Mouse (Mus musculus) liver, embryonic 14.5 days (tissue): ENCODE data around the gene Dchs1. TPM values are rescaled to one million over a fixed set of nuclear protein-coding genes. Genes with fewer than 3 reads are reported as not detected.

ENCODE experiments used
- ATAC-seq: fragments of 200-750 bp; cut with Nextera tagmentation; 2 replicates; pipeline ENCODE4 v1.8.0; 2017; ENCODE audit warnings: moderate number of reproducible peaks, mild to moderate bottlenecking, moderate library complexity; ENCODE audit not compliant: insufficient read depth
- DNase-seq, 3 experiments: peaks; one replicate each; pipeline ENCODE4 v3.0.0-alpha.2; 2012 to 2013; ENCODE audit warnings: low read depth in 3 of 3, low spot score in 3 of 3
- H3K27ac ChIP-seq: fragments of 300-500 bp; sonication (generic); 2 replicates; pipeline ENCODE4 v1.5.1; 2014; ENCODE audit warnings: moderate library complexity, mild to moderate bottlenecking, control low read depth, inconsistent platforms
- H3K27me3 ChIP-seq: fragments of 300-500 bp; sonication (generic); 2 replicates; pipeline ENCODE4 v1.6.1; 2014; ENCODE audit warnings: mild to moderate bottlenecking, low read length, moderate library complexity; ENCODE audit not compliant: control insufficient read depth, insufficient read depth
- H3K36me3 ChIP-seq: fragments of 300-500 bp; sonication (generic); replicated peaks from 2 replicates; pipeline ENCODE4 v1.6.1; 2014; ENCODE audit warnings: low read depth; ENCODE audit not compliant: control insufficient read depth, insufficient read depth
- H3K4me1 ChIP-seq, 2 experiments: fragments of 200-500 bp in 1 of 2; fragments of 300-500 bp in 1 of 2; sonication (generic) in 1 of 2; replicated peaks; 2 replicates each; pipeline ENCODE4 v1.6.1; 2012 to 2014; ENCODE audit warnings: antibody characterized with exemption in 1 of 2, inconsistent platforms in 1 of 2, low read length in 1 of 2; ENCODE audit not compliant: control insufficient read depth in 2 of 2, insufficient read depth in 2 of 2
- H3K4me2 ChIP-seq: fragments of 300-500 bp; sonication (generic); 2 replicates; pipeline ENCODE4 v1.6.1; 2014; ENCODE audit warnings: low read depth, mild to moderate bottlenecking, control low read depth, moderate library complexity
- H3K4me3 ChIP-seq, 2 experiments: fragments of 200-500 bp in 1 of 2; fragments of 300-500 bp in 1 of 2; sonication (generic) in 1 of 2; 2 replicates each; pipeline ENCODE4 v1.5.1; 2012 to 2014; ENCODE audit warnings: low read depth in 2 of 2, low read length in 2 of 2, mild to moderate bottlenecking in 2 of 2, control low read depth in 1 of 2, inconsistent platforms in 1 of 2, moderate library complexity in 1 of 2; ENCODE audit not compliant: insufficient read depth in 1 of 2
- H3K9ac ChIP-seq: fragments of 300-500 bp; sonication (generic); replicated peaks from 2 replicates; pipeline ENCODE4 v1.6.1; 2014; ENCODE audit warnings: mild to moderate bottlenecking, control low read depth, moderate library complexity
- H3K9me3 ChIP-seq: fragments of 300-500 bp; sonication (generic); 2 replicates; pipeline ENCODE4 v1.6.1; 2016; ENCODE audit warnings: low read length, mixed read lengths; ENCODE audit not compliant: control insufficient read depth
- CTCF ChIP-seq: IDR thresholded peaks from 2 replicates; pipeline ENCODE4 v1.5.1; 2016; ENCODE audit warnings: antibody characterized with exemption, low read depth, control low read depth
- EP300 ChIP-seq: IDR thresholded peaks from 2 replicates; pipeline ENCODE4 v1.6.1; 2016; ENCODE audit warnings: antibody characterized with exemption, low read depth
- WGBS: fragments of 180-500 bp; shearing (Covaris S2); extraction: QIAGEN DNeasy Blood & Tissue Kit; methylation state at CpG from one replicate; pipeline ENCODE4 v1.1.7; 2014; ENCODE audit not compliant: insufficient replicate concordance; 5-methylcytosine and 5-hydroxymethylcytosine counted together
- polyA plus RNA-seq, 2 experiments: library from polyadenylated mRNA; depleted of rRNA in 1 of 2; stranded (reverse) in 1 of 2; unstranded in 1 of 2; fragments of >200 nt; fragmentation: Nextera tagmentation in 1 of 2; extraction: Ambion mirVana in 1 of 2; gene quantifications; 2 replicates each; pipeline versions ENCODE4 v1.2.1 to v1.2.3; 2012 to 2014

Gene Dchs1
- polyA plus RNA-seq, 2 experiments: 0.57 to 0.62 TPM

- Histone ChIP-seq H3K4me2 (no peak overlapping the region), H3K36me3 (peaks cover 30% of the 10 kb centered on the region), H3K27ac (no peak overlapping the region), H3K4me1 (peaks cover 32 to 34% of the 10 kb centered on the region in 2 experiments), H3K27me3 (no peaks in the 10 kb centered on the region), H3K9me3 (no peaks in the 10 kb centered on the region), H3K9ac (no peak overlapping the region), H3K4me3 (no peak overlapping the region)
- 80% methylated on average over 13 of the region's 13 CpGs for WGBS
- no peak for ATAC-seq
- DNase-seq: no peak
- TF ChIP-seq EP300 (no peak), CTCF (no peak)
These were observed 47.2 kb downstream of the Dchs1 start for GRCm38 (mm10) chr7:105740089-105740795.

- Histone ChIP-seq H3K4me3 (0 out of 4 replicates have a peak overlapping the region, but pooled peaks have one; percentile 1 to 8), H3K27me3 (no peaks in the 10 kb centered on the region), H3K36me3 (peaks cover 38% of the 10 kb centered on the region), H3K4me1 (peaks cover 25 to 31% of the 10 kb centered on the region in 2 experiments), H3K27ac (peak overlapping the region; percentile 59), H3K9me3 (no peaks in the 10 kb centered on the region), H3K9ac (peak overlapping the region; percentile 50), H3K4me2 (peak overlapping the region; percentile 81)
- no peak for TF ChIP-seq EP300
- no peak for TF ChIP-seq CTCF
- DNase-seq (no peak), ATAC-seq (no peak)
- 27% methylated on average over 3 of the region's 3 CpGs for WGBS
These were observed 48.5 kb downstream of the Dchs1 start for GRCm38 (mm10) chr7:105738948-105739347.

- H3K9ac ChIP-seq: peak overlapping the region; percentile 50; the same call in 1 of the 2 replicates
- ATAC-seq: no peak
- H3K27me3 ChIP-seq: no peaks in the 10 kb centered on the region
- 22% methylated on average over 2 of the region's 2 CpGs for WGBS
- peaks cover 43% of the 10 kb centered on the region for H3K36me3 ChIP-seq
- H3K9me3 ChIP-seq: no peaks in the 10 kb centered on the region
- TF ChIP-seq CTCF: no peak
- H3K4me2 ChIP-seq: peak overlapping the region; percentile 81
- no peak for DNase-seq
- peak overlapping the region; percentile 59 for H3K27ac ChIP-seq
- H3K4me1 ChIP-seq: peaks cover 25 to 29% of the 10 kb centered on the region in 2 experiments
- H3K4me3 ChIP-seq: peak overlapping the region; percentile 6 to 83; a peak in 1 of 4 replicates
These were observed 49.2 kb downstream of the Dchs1 start for GRCm38 (mm10) chr7:105738286-105738685.

- ATAC-seq (no peak), DNase-seq (no peak)
- H3K27me3 ChIP-seq: no peaks in the 10 kb centered on the region
- H3K4me2 ChIP-seq: peak overlapping the region; percentile 81
- peaks cover 44% of the 10 kb centered on the region for H3K36me3 ChIP-seq
- H3K9me3 ChIP-seq: no peaks in the 10 kb centered on the region
- peak overlapping the region; percentile 91 for H3K9ac ChIP-seq
- peak overlapping the region; percentile 80 to 83 for H3K4me3 ChIP-seq
- 34% methylated on average over 3 of the region's 3 CpGs for WGBS
- H3K4me1 ChIP-seq: peaks cover 22 to 29% of the 10 kb centered on the region in 2 experiments
- H3K27ac ChIP-seq: peak overlapping the region; percentile 20; the same call in 1 of the 2 replicates
- TF ChIP-seq CTCF (no peak), EP300 (no peak)
These were observed 49.8 kb downstream of the Dchs1 start for GRCm38 (mm10) chr7:105737648-105738047.

- Histone ChIP-seq H3K36me3 (peaks cover 40% of the 10 kb centered on the region), H3K4me3 (peak within 1 kb of the TSS; percentile 80 to 83), H3K27ac (peak within 1 kb of the TSS; percentile 61), H3K9me3 (no peaks in the 10 kb centered on the region), H3K4me2 (peak within 1 kb of the TSS; percentile 81), H3K4me1 (peaks cover 22 to 29% of the 10 kb centered on the region in 2 experiments), H3K27me3 (no peaks in the 10 kb centered on the region), H3K9ac (peak within 1 kb of the TSS; percentile 91)
- DNase-seq (peak in 1 of 3 experiments; percentile 38), ATAC-seq (peak; percentile 38)
- TF ChIP-seq EP300 (no peak), CTCF (no peak)
- WGBS: under 1% methylated on average over 30 of the region's 30 CpGs
These were observed 50.4 kb downstream of the Dchs1 start, which contains the start of gene Rrp8 for GRCm38 (mm10) chr7:105736911-105737521. Gene Rrp8 (minus strand): TSS chr7:105737385.
